Mouse (Mus musculus) embryo, embryonic 11 days (tissue): ENCODE data around the gene Trip12.

Experiments used
- DNase-seq: peaks from one replicate; pipeline ENCODE4 v3.0.0-alpha.2; 2015

The Trip12 gene

GRCm38 (mm10) chr1:84777455-84777854, 62.9 kb downstream of the Trip12 start:
- no peak for DNase-seq

- no peak for DNase-seq
These were observed 81.5 kb downstream of the Trip12 start for GRCm38 (mm10) chr1:84758843-84759242.

- no peak for DNase-seq
These were observed 98.2 kb downstream of the Trip12 start for GRCm38 (mm10) chr1:84742156-84742555.

GRCm38 (mm10) chr1:84740080-84740479, 100.2 kb downstream of the Trip12 start:
- no peak for DNase-seq

- no peak for DNase-seq
These were observed 103.2 kb downstream of the Trip12 start for GRCm38 (mm10) chr1:84737097-84737496.

- DNase-seq, result peak; percentile 23
These were observed 106.5 kb downstream of the Trip12 start for GRCm38 (mm10) chr1:84733799-84734198.

GRCm38 (mm10) chr1:84731763-84732162, 108.6 kb downstream of the Trip12 start:
- DNase-seq, result no peak

- DNase-seq, result no peak
These were observed 117.5 kb downstream of the Trip12 start for GRCm38 (mm10) chr1:84722841-84723240.

- no peak for DNase-seq
These were observed 117.9 kb downstream of the Trip12 start for GRCm38 (mm10) chr1:84722371-84722770.

GRCm38 (mm10) chr1:84721942-84722341, 118.4 kb downstream of the Trip12 start:
- no peak for DNase-seq

GRCm38 (mm10) chr1:84709810-84710785, 130.2 kb downstream of the Trip12 start:
- DNase-seq, result peak; percentile 34

GRCm38 (mm10) chr1:84709406-84709805, 130.9 kb downstream of the Trip12 start:
- DNase-seq, result peak; percentile 35

- DNase-seq, result no peak
These were observed 140.1 kb downstream of the Trip12 start for GRCm38 (mm10) chr1:84700254-84700653.

- DNase-seq, result peak; percentile 72
These were observed 143.2 kb downstream of the Trip12 start for GRCm38 (mm10) chr1:84697136-84697535.

GRCm38 (mm10) chr1:84695517-84696411, 144.6 kb downstream of the Trip12 start, which contains the start of gene Dner:
TSS of gene Dner (minus strand) at chr1:84696221.
- DNase-seq, result peak; percentile 92

GRCm38 (mm10) chr1:84694688-84695474, 145.4 kb downstream of the Trip12 start:
- DNase-seq, result peak; percentile 45

GRCm38 (mm10) chr1:84677910-84678309, 162.4 kb downstream of the Trip12 start:
- no peak for DNase-seq
